Mouse (Mus musculus): ENCODE results near the gene Numbl. TPM values are rescaled to one million over a fixed set of nuclear protein-coding genes. Genes with fewer than 3 reads are reported as not detected.
A peak's percentile ranks its signal among the peaks of the same experiment; 100 is the strongest.

The Numbl gene
- polyA plus RNA-seq, 1 experiment: 28.8 TPM

- Histone ChIP-seq H3K36me3 (ENCODE audit: control insufficient read depth, insufficient read depth) (peaks cover 4% of the 10 kb centered on the region), H3K27me3 (ENCODE audit: control insufficient read depth, insufficient read depth, insufficient read length) (no peaks in the 10 kb centered on the region), H3K79me2 (ENCODE audit: control insufficient read depth, insufficient read depth) (peaks cover 12% of the 10 kb centered on the region), H3ac (ENCODE audit: control insufficient read depth, insufficient read length) (no peak overlapping the region), H3K4me3 (peak overlapping the region; percentile 63), H3K4me2 (ENCODE audit: low read depth) (peak overlapping the region; percentile 70)
- peak; percentile 21 for TF ChIP-seq POLR2A (IDR thresholded peaks at IDR 0.05; ENCODE audit: insufficient read length, low read depth)
- no peak for TF ChIP-seq E2F4 (IDR thresholded peaks at IDR 0.05; ENCODE audit: insufficient read depth)
- TF ChIP-seq MYOG (IDR thresholded peaks at IDR 0.05; ENCODE audit: control insufficient read depth in 1 of 3, insufficient read depth in 1 of 3, insufficient read length in 2 of 3, low read depth in 2 of 3): peak in 2 of 3 experiments; percentile 66 to 83
- no peak for TF ChIP-seq USF1 (IDR thresholded peaks at IDR 0.05; ENCODE audit: low read depth)
- TF ChIP-seq SRF (IDR thresholded peaks at IDR 0.05; ENCODE audit: control insufficient read depth, insufficient read length, low read depth): no peak
- no peak for TF ChIP-seq MAX (IDR thresholded peaks at IDR 0.05; ENCODE audit: low read depth)
- peak; percentile 28 for TF ChIP-seq POLR2AphosphoS2 (IDR thresholded peaks at IDR 0.05; ENCODE audit: insufficient read length, low read depth)
- peak in 2 of 3 experiments; percentile 51 to 71 for TF ChIP-seq MYOD1 (IDR thresholded peaks at IDR 0.05; ENCODE audit: control insufficient read depth in 1 of 3, insufficient read length in 2 of 3, low read depth in 2 of 3)
- no peak for TF ChIP-seq TCF12 (IDR thresholded peaks at IDR 0.05; ENCODE audit: insufficient read depth, poor library complexity, severe bottlenecking)
Observed at GRCm38 (mm10) chr7:27260856-27261255, 2.6 kb downstream of the Numbl start.

- Histone ChIP-seq H3K79me2 (ENCODE audit: control insufficient read depth, insufficient read depth) (peaks cover 12% of the 10 kb centered on the region), H3K27me3 (ENCODE audit: control insufficient read depth, insufficient read depth, insufficient read length) (no peaks in the 10 kb centered on the region), H3ac (ENCODE audit: control insufficient read depth, insufficient read length) (no peak overlapping the region), H3K4me3 (no peak overlapping the region), H3K36me3 (ENCODE audit: control insufficient read depth, insufficient read depth) (peaks cover 4% of the 10 kb centered on the region), H3K4me2 (ENCODE audit: low read depth) (no peak overlapping the region)
- no peak for TF ChIP-seq E2F4 (IDR thresholded peaks at IDR 0.05; ENCODE audit: insufficient read depth)
- TF ChIP-seq REST (IDR thresholded peaks at IDR 0.05; ENCODE audit: insufficient read depth, insufficient read length): no peak
- TF ChIP-seq POLR2AphosphoS2 (IDR thresholded peaks at IDR 0.05; ENCODE audit: insufficient read length, low read depth): no peak
- TF ChIP-seq TCF3 (IDR thresholded peaks at IDR 0.05; ENCODE audit: insufficient read length, low read depth): no peak
- no peak for TF ChIP-seq MYOG (IDR thresholded peaks at IDR 0.05; ENCODE audit: control insufficient read depth in 1 of 3, insufficient read depth in 1 of 3, insufficient read length in 2 of 3, low read depth in 2 of 3)
- no peak for TF ChIP-seq SRF (IDR thresholded peaks at IDR 0.05; ENCODE audit: control insufficient read depth, insufficient read length, low read depth)
Observed at GRCm38 (mm10) chr7:27261888-27262287, 3.7 kb downstream of the Numbl start.

GRCm38 (mm10) chr7:27264761-27265160 lies 6.5 kb downstream of the Numbl start:
- H3K36me3 ChIP-seq (ENCODE audit: control insufficient read depth, insufficient read depth): peaks cover 4% of the 10 kb centered on the region
- TF ChIP-seq POLR2AphosphoS2 (IDR thresholded peaks at IDR 0.05; ENCODE audit: insufficient read length, low read depth): peak; percentile 72
- TF ChIP-seq TCF12 (IDR thresholded peaks at IDR 0.05; ENCODE audit: insufficient read depth, poor library complexity, severe bottlenecking): no peak
- H3K4me2 ChIP-seq (ENCODE audit: low read depth): no peak overlapping the region
- H3K79me2 ChIP-seq (ENCODE audit: control insufficient read depth, insufficient read depth): peaks cover 6% of the 10 kb centered on the region
- H3ac ChIP-seq (ENCODE audit: control insufficient read depth, insufficient read length): no peak overlapping the region
- H3K4me3 ChIP-seq: no peak overlapping the region
- H3K27me3 ChIP-seq (ENCODE audit: control insufficient read depth, insufficient read depth, insufficient read length): no peaks in the 10 kb centered on the region

GRCm38 (mm10) chr7:27266515-27267128 lies 8.4 kb downstream of the Numbl start:
- no peak for TF ChIP-seq TCF12 (IDR thresholded peaks at IDR 0.05; ENCODE audit: insufficient read depth, poor library complexity, severe bottlenecking)
- no peak for TF ChIP-seq MAX (IDR thresholded peaks at IDR 0.05; ENCODE audit: low read depth)
- no peak for TF ChIP-seq POLR2A (IDR thresholded peaks at IDR 0.05; ENCODE audit: insufficient read length, low read depth)
- TF ChIP-seq CEBPB (IDR thresholded peaks at IDR 0.05; ENCODE audit: insufficient read depth, poor library complexity, severe bottlenecking): no peak
- TF ChIP-seq TCF3 (IDR thresholded peaks at IDR 0.05; ENCODE audit: insufficient read length, low read depth): no peak
- TF ChIP-seq SRF (IDR thresholded peaks at IDR 0.05; ENCODE audit: control insufficient read depth, insufficient read length, low read depth): no peak
- TF ChIP-seq MYOD1 (IDR thresholded peaks at IDR 0.05; ENCODE audit: control insufficient read depth in 1 of 3, insufficient read length in 2 of 3, low read depth in 2 of 3): no peak
- TF ChIP-seq POLR2AphosphoS2 (IDR thresholded peaks at IDR 0.05; ENCODE audit: insufficient read length, low read depth): no peak
- no peak for TF ChIP-seq MYOG (IDR thresholded peaks at IDR 0.05; ENCODE audit: control insufficient read depth in 1 of 3, insufficient read depth in 1 of 3, insufficient read length in 2 of 3, low read depth in 2 of 3)
- TF ChIP-seq USF1 (IDR thresholded peaks at IDR 0.05; ENCODE audit: low read depth): no peak
- no peak for TF ChIP-seq E2F4 (IDR thresholded peaks at IDR 0.05; ENCODE audit: insufficient read depth)
- TF ChIP-seq REST (IDR thresholded peaks at IDR 0.05; ENCODE audit: insufficient read depth, insufficient read length): no peak
- H3K79me2 ChIP-seq (ENCODE audit: control insufficient read depth, insufficient read depth): no peaks in the 10 kb centered on the region
- no peaks in the 10 kb centered on the region for H3K27me3 ChIP-seq (ENCODE audit: control insufficient read depth, insufficient read depth, insufficient read length)
- no peak overlapping the region for H3ac ChIP-seq (ENCODE audit: control insufficient read depth, insufficient read length)
- no peak overlapping the region for H3K4me3 ChIP-seq
- H3K4me2 ChIP-seq (ENCODE audit: low read depth): no peak overlapping the region
- peaks cover 4% of the 10 kb centered on the region for H3K36me3 ChIP-seq (ENCODE audit: control insufficient read depth, insufficient read depth)

- H3K27me3 ChIP-seq (ENCODE audit: control insufficient read depth, insufficient read depth, insufficient read length): no peaks in the 10 kb centered on the region
- TF ChIP-seq TCF3 (IDR thresholded peaks at IDR 0.05; ENCODE audit: insufficient read length, low read depth) (no peak), TCF12 (IDR thresholded peaks at IDR 0.05; ENCODE audit: insufficient read depth, poor library complexity, severe bottlenecking) (no peak), MYOD1 (IDR thresholded peaks at IDR 0.05; ENCODE audit: control insufficient read depth in 1 of 3, insufficient read length in 2 of 3, low read depth in 2 of 3) (no peak), POLR2AphosphoS2 (IDR thresholded peaks at IDR 0.05; ENCODE audit: insufficient read length, low read depth) (no peak), MYOG (IDR thresholded peaks at IDR 0.05; ENCODE audit: control insufficient read depth in 1 of 3, insufficient read depth in 1 of 3, insufficient read length in 2 of 3, low read depth in 2 of 3) (no peak), SRF (IDR thresholded peaks at IDR 0.05; ENCODE audit: control insufficient read depth, insufficient read length, low read depth) (no peak), POLR2A (IDR thresholded peaks at IDR 0.05; ENCODE audit: insufficient read length, low read depth) (no peak), E2F4 (IDR thresholded peaks at IDR 0.05; ENCODE audit: insufficient read depth) (no peak), MAX (IDR thresholded peaks at IDR 0.05; ENCODE audit: low read depth) (no peak), REST (IDR thresholded peaks at IDR 0.05; ENCODE audit: insufficient read depth, insufficient read length) (no peak), CEBPB (IDR thresholded peaks at IDR 0.05; ENCODE audit: insufficient read depth, poor library complexity, severe bottlenecking) (no peak)
- H3K36me3 ChIP-seq (ENCODE audit: control insufficient read depth, insufficient read depth): no peaks in the 10 kb centered on the region
- no peaks in the 10 kb centered on the region for H3K79me2 ChIP-seq (ENCODE audit: control insufficient read depth, insufficient read depth)
- H3K4me3 ChIP-seq: no peak overlapping the region
- no peak overlapping the region for H3K4me2 ChIP-seq (ENCODE audit: low read depth)
- no peak overlapping the region for H3ac ChIP-seq (ENCODE audit: control insufficient read depth, insufficient read length)
Observed at GRCm38 (mm10) chr7:27271423-27271822, 13.2 kb downstream of the Numbl start.
